Mouse (Mus musculus) ES-Bruce4 (cell line): ENCODE data around the gene Mcu.

Experiments used
- CTCF ChIP-seq: IDR thresholded peaks from one replicate; pipeline ENCODE4 v1.8.1; 2011; ENCODE audit warnings: low read depth, low read length
- EP300 ChIP-seq: IDR thresholded peaks from 2 replicates; pipeline ENCODE4 v1.6.1; 2011; ENCODE audit warnings: low read depth, low read length; ENCODE audit not compliant: insufficient read depth
- POLR2A ChIP-seq: IDR thresholded peaks from one replicate; pipeline ENCODE4 v1.8.1; 2011; ENCODE audit warnings: low read length; ENCODE audit not compliant: insufficient read depth

GRCm38 (mm10) chr10:59429448-59430135 is 186.9 kb downstream of the Mcu start:
- TF ChIP-seq CTCF (no peak), POLR2A (no peak), EP300 (no peak)
